Mouse (Mus musculus): ENCODE measurements around the gene Trim61. TPM values are rescaled to one million over a fixed set of nuclear protein-coding genes. Genes with fewer than 3 reads are reported as not detected.
"Not testable (repeated sequence)": the region's sequence is repeated elsewhere in the genome, so short reads cannot be mapped to it uniquely, and the experiment has no call there.

Gene Trim61
- total RNA-seq (2021): not detected

- DNase-seq: no peak
- intact Hi-C loops (cut with DNase I): no loop called here
Observed at GRCm38 (mm10) chr8:65018423-65018822, at the start of gene Trim61, which contains the start of gene Trim60. Gene Trim61, minus strand, starts transcription at chr8:65018523. Gene Trim60, minus strand, starts transcription at chr8:65018584.

GRCm38 (mm10) chr8:65067694-65068472 is 49.6 kb upstream of the Trim61 start:
- intact Hi-C loops (cut with DNase I): no loop called here
- DNase-seq: no peak

DNA sequence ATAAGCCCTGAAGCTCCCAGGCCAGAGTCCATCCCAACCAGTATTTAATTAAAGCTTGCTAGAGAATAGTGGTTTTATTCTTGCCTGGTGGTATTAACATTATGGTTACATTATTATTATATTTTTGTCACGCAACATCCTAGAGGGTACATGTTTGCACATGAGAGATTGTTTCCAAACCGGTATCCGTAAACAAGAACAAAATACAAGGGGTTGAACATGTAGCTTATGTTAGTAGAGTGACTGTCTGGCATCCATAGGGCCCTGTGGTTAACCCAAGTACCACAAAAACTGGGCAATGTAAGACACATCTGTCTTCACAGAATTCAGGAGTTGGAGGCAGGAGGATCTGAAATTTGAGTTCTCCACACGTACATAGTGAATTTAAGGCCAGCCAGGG is 48.7 kb upstream of the Trim61 start:
- DNase-seq: no peak
- intact Hi-C loops (cut with DNase I): no loop called here

DNA sequence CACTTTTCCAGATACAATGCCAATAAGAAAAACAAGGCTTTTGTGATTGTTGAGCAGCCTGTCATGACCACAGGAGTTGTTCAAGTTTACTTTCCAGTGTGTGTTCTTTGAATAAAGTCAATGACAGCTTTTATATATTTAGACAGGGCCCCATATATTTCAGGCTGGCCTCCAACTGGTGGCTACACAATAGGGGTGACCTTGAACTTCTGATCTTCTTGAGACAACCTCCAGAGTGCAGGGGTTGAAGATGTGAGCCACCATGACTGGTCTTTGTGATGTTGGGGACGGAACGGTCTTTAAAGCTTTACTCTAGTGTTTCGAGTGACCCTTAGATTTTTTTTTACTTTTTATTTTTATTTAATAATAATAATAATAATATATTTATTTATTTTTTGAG is 47.3 kb upstream of the Trim61 start:
- intact Hi-C loops (cut with DNase I): no loop called here
- no peak for DNase-seq

GRCm38 (mm10) chr8:65064071-65064470 is 45.7 kb upstream of the Trim61 start:
- no peak for DNase-seq
- intact Hi-C loops (cut with DNase I): no loop called here

GRCm38 (mm10) chr8:65062195-65062594 is 43.9 kb upstream of the Trim61 start:
- intact Hi-C loops (cut with DNase I): no loop called here
- DNase-seq: no peak

DNA sequence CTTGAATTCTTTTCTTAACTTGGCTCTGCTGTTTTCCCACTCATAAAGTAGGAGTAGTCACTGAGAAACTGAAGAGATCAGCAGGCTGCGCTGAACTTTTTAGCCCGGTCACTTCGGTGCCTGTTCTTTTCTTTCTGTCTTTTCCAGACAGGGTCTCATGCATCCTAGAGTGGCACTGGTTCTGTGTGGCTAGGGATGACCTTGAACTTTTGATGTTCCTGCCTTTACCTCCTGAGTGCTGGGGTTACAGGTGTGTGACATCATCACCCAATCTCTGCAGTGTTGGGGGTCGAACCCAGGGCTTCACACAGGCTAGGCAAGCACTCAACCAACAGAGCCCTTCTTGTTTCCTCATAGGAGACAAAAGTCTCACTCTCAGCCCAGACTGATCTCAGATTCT is 38.4 kb upstream of the Trim61 start:
- no peak for DNase-seq
- intact Hi-C loops (cut with DNase I): no loop called here

DNA sequence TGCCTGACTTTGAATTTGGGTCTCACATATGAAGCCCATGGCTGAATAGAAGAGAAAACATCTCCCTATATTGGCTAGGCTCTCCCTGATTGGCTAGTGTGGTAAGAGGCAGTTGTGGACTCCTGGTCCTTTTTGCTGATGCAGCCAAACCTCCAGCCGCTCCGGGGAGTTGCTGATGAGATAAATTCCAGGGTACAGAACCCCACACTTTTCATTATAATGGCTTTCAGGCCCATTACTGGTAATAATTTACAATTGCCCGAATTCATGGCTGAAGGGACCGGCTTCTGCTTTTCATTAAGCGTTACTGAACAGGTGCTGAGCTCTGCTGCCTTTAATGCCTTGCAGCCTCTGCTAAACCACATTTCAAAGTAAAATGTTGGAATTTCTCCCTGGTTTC is 35.6 kb upstream of the Trim61 start:
- intact Hi-C loops (cut with DNase I): no loop called here
- DNase-seq: no peak

- DNase-seq: no peak
- intact Hi-C loops (cut with DNase I): no loop called here
Observed at GRCm38 (mm10) chr8:65053554-65053953, 35.2 kb upstream of the Trim61 start.

DNA sequence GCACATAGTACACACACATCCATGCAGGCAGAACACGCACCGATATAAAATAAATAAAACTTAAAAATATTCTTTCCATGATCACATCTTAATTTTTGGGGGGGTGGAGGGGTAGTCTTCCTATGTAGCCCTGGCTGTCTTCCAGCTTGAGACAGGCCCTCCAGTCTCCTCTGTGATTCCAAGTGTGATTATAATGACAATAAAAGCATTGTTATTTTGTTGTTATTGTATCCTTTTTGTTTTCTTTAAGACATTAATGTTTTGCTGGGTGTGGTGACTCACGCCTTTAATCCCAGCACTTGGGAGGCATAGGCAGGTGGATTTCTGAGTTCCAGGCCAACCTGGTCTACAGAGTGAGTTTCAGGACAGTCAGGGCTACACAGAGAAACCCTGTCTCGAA is 29.5 kb upstream of the Trim61 start:
- no peak for DNase-seq
- intact Hi-C loops (cut with DNase I): no loop called here

DNA sequence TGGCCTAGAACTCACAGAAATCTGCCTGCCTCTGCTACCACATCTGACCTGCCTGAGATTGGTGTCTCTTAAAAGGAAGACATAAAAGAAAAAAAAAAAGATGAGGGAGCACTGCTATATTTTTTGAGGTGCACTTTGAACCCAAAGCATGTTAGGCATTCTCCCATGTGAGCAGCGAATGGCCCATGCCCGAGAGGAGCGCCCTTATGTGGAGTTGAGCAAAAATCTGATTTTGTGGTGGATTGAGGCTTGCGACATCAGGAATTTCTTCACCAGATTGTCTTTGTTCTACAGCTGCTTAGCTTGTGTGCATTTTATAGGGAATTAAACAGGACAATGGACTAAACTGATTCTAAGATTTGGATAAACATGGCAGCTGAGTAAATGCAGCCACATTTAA is 28.9 kb upstream of the Trim61 start:
- no peak for DNase-seq
- intact Hi-C loops (cut with DNase I): no loop called here

- intact Hi-C loops (cut with DNase I): no loop called here
- no peak for DNase-seq
Observed at GRCm38 (mm10) chr8:65046565-65046964, 28.2 kb upstream of the Trim61 start.

GRCm38 (mm10) chr8:65037117-65037533 is 18.8 kb upstream of the Trim61 start, which contains the start of gene Apela:
Gene Apela, minus strand, starts transcription at chr8:65037336.
- peak; percentile 4 to 6 for DNase-seq

GRCm38 (mm10) chr8:65034136-65034535 is 15.8 kb upstream of the Trim61 start:
- no peak for DNase-seq
- intact Hi-C loops (cut with DNase I): no loop called here

More at GRCm38 (mm10) chr8:65037117-65037533, 18.8 kb upstream of the Trim61 start, which contains the start of gene Apela:
- intact Hi-C loops (cut with DNase I): no loop called here

GRCm38 (mm10) chr8:65033056-65033455 is 14.7 kb upstream of the Trim61 start:
- intact Hi-C loops (cut with DNase I): no loop called here
- DNase-seq: no peak

DNA sequence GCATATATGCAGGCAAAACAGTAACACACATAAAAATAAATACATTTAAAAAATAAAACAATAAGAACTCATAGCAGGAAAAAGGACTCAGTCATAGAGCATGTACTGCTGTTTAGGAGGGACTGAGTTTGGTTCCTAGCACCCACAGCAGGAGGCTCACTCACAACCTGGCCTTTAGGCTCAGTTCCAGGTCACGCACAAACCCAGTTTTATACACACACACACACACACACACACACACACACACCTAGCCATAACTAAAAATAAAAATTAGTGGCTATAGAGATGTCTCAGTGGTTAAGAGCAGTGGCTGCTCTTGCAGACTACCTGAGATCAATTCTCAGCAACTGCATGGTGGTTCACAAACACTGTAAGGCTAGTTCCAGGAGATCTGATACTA is 13.8 kb upstream of the Trim61 start:
- intact Hi-C loops (cut with DNase I): no loop called here
- DNase-seq: no peak

- no peak for DNase-seq
- intact Hi-C loops (cut with DNase I): no loop called here
Observed at GRCm38 (mm10) chr8:65030735-65031485, 12.6 kb upstream of the Trim61 start.

DNA sequence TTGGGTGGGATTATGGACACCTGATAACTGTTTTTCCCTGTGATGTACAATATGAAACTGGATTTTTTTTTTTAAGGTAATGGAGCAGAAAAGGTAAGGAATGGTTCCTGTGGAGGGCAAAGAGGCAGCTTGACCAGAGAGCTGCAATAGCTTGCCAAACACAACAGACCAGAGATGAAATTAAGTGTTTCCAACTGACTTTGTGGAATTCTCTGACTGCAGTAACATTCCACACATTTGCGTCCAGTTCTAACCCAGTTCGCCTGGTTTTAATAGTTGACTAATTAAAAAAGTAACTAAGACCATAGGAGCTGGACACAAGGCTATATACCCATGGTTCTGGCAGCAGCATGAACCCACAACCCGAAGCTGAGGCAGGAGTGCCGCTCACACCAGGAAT is 11.5 kb upstream of the Trim61 start:
- intact Hi-C loops (cut with DNase I): loop anchor here (10.0 kb wide), 1 partner anchor 1405 kb away; no protein-coding TSS in a partner anchor
- no peak for DNase-seq

- no peak for DNase-seq
- intact Hi-C loops (cut with DNase I): loop anchor here (10.0 kb wide), 1 partner anchor 1406 kb away; no protein-coding TSS in a partner anchor
Observed at GRCm38 (mm10) chr8:65028959-65029686, 10.8 kb upstream of the Trim61 start.

DNA sequence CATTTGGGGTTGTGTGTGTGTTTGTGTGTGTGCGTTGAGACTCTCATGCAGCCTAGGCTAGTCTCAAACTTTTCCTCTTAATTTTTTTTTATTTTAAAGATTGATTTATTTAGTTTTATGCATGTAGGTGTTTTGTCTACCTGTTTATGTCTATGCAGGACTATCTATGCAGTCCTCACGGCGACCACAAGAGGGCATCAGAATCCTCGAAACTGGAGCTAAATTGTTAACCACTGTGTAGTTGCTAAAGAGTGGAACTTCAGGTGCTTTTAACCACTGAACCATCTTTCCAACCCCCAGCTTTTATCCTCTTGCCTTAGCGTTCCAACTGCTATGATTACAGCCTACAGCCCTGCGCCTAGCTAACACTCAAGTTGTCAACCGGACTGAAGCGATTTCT is 4.2 kb upstream of the Trim61 start:
- DNase-seq: peak; percentile 53 to 73
- intact Hi-C loops (cut with DNase I): loop anchor here (1.0 to 10.0 kb wide), 2 partner anchors 88 to 1412 kb away; no protein-coding TSS in a partner anchor

- intact Hi-C loops (cut with DNase I); DNase-seq: not testable (repeated sequence)
Observed at GRCm38 (mm10) chr8:65007616-65008015, 10.7 kb downstream of the Trim61 start.

All from heart, postnatal 10 days (tissue).